Mouse (Mus musculus) naive thymus-derived CD4-positive, alpha-beta T cell, adult 5 months (primary cell): Measurements from ENCODE around the gene Sipa1. TPM values are rescaled to one million over a fixed set of nuclear protein-coding genes. Genes with fewer than 3 reads are reported as not detected.

Experiments
- polyA plus RNA-seq: library from polyadenylated mRNA; unstranded; fragments of 100-300 nt; shearing (Covaris generic); gene quantifications from one replicate; pipeline ENCODE4 v1.2.1, GENCODE M21; 2017

Gene Sipa1
- 178 TPM for polyA plus RNA-seq

DNA sequence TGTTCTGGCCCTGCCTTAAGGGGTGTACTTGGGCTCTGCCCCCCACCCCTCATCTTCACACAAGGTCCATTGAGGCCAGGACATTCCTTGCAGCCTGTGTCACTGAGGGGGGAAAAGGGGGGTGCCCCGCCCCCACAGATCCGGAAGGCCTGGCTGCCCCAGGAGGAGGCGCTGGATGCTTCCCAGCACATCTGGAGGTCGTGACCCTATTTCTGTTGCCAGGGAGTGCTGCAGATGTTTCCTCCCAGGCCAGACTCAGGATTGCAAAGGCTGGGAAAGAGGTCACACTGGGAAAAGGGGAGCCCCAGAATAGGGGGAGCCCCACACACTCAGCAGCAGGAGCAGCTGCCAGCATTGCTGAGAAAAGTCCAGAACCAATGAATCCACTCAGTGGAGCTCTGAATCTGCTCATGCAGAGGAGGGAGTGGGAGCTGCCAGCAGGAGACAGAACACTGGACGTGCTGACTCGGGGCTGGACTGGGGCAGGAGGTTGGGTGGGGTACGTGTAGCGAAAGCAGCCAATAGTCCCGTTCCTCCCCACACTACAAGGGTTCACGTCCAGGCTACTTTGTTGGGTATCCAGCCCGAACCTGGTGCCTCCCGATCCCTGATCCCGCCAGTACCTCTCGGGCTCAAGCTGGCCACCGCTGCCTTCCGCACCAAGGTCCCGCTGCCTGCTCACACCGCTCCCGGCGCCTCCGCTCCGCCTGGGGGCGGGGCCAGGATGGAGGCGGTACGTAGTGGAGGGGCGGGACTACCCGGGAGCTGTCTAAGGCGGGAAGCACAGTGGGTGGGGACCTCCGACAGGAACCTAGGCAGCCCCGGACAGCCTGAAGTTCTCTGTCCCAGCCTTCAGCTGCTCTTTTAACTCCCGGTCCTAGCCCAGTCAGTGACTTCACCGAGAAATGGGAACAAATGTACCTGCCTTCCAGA is at the start of gene Sipa1:
TSS of gene Sipa1 (minus strand) at position 727 of the 933 bp plus-strand sequence.

DNA sequence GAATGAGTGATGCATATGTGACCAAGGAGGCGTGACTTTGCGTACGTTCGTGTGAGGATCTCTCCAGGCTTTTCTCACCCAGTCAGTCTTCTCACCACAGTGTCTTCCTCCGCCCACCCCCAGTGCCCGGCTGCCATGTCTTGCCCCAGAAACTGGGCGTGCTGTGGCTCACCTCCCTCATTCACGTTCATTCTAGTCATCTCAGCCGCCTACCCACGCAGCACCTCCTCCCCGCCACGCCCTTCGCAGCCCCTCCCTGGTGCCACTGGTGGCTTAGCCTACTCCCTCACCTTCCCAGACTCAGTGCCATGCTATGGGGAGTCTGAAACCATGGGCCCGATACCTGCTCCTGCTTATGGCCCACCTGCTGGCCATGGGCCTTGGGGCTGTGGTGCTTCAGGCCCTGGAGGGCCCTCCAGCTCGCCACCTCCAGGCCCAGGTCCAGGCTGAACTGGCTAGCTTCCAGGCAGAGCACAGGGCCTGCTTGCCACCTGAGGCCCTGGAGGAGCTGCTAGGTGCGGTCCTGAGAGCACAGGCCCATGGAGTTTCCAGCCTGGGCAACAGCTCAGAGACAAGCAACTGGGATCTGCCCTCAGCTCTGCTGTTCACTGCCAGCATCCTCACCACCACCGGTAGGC is 40.8 kb upstream of the Sipa1 start, which contains the start of gene Kcnk7:
TSS of gene Kcnk7 (plus strand) at position 205 of the 638 bp plus-strand sequence.

DNA sequence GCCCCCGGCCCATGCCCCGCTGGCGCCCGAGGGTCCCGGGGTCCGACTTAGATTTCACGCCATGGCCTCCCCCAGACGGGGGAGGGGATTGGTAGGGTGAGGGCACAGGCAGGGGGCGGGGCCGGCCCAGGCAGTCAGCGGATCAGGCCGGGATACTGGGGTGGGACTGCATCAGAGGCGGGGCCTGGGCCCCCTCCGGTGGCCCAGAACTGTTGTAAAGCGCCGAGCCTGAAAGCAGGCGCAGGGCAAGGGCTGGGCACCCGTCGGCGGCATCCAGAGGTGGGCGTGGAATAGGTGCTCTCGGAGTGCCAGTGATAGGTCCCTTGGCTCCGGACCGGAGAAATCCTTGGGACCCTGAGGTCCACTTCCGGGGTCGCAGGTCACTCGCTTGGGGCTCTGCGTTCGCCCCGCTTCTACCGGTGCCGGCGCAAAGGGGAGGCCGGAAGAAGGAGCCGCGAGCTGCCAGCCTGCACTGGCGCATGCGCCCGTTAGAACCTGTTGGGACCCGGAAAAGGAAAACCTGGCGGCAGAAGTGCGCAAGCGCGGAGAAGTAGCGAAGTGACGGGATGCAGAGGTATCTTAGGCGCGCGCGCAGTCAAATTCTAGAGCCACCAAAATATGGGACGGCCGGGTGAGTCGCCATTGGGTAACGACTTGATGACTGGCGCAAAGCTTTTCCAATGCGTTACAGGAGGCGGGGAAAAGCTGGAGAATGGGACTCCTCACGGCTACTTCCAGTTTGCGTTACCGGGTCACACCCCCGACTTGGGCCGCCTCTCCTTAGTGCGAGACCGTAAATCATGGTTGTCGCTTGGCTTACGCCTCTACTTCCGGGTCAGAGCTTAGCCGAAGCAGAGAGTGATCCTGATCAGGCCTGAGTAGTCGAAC is 24.9 kb upstream of the Sipa1 start, which contains the start of the genes Map3k11 and Pcnx3:
TSS of gene Map3k11 (plus strand) at position 543 of the 888 bp plus-strand sequence.
TSS of gene Pcnx3 (minus strand) at position 709 of the 888 bp plus-strand sequence.

DNA sequence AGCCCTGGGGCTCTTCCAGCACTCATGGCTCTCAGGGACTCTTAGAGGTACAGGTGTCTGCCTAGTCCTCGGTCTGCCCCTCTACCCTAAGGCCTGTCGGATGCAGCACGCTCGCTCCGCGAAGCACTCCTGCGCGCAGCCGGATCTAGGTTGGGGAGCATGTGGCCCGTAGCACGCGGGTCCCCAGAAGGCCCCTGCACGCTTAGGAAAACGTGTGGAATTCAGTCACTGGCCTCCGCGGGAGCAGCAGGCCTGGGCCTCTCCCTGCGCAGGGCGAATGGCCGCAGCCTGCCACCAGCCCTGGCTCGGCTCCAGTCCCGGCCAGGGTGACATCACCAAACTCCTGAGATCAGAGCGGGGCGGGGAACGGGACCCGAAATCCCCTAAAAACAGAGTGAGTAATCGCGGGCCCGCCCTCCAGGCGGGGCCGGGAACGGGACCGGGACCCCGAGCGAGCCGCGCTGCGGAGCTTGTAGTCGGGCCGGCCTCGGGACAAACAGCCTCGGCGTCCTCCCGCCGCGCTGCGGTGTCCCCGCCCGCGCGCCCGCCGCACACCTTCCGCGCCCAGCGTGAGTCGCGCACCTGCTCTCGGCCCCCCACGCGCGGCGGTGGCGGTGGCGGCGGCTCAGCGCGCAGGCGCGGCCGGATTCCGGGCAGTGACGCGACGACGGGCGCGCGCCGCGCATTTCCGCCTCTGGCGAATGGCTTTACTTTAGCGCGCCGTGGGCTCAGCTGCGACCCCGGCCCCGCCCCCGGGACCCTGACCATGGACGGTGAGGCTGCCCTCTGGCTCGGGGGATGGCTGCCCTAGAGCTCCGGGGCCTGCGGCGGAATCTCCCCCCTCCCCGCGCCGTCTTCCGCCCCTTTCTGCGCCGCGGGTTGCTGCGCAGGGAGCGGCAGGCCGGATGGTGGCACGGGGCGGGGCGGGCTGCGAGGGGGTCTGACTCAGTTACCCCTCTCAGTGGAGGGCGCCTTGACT is 26.1 kb downstream of the Sipa1 start, which contains the start of gene Rela:
TSS of gene Rela (plus strand) at position 415 of the 979 bp plus-strand sequence.

DNA sequence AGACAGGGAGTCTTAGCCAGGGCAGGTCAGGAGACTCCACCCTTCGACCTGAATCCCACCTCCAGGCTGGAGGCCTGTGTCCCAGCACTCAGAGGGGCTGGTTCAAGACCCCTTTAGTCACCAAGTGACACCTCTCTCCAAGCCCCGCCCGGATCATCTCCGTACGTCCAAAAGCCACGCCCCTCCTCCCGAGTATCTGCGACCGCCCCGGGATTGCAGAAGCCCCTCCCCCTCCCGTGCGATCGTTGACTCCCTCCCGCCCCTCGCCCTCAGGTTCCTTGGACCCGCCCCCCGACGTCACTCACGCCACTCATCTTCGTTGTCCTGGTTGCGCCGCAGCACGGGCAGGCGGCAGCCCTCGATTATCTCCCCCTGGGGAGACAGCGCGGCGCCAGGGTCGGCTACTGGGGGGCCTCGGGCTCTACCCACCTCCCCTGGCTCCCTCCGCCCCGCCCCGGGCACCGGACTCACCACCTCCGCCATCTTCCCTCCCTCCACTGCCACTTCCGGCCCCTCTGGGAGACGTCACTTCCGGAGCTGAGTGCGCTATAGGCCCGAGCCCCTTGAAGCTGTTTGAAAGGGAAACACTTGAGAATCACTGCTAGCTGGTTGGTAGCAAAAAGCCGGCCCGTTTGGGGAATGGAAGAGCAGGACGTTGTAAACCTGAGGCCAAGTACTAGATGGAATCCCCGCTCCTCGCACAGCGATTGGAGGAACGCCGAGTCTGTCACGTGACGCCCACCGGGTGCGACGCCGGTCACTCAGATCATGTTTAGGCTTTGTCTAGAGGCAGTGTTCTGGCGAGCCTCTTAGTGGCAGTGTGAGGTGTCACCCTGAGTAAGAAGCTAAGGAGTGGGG is 53.7 kb downstream of the Sipa1 start, which contains the start of gene Kat5:
TSS of gene Kat5 (minus strand) at position 691 of the 858 bp plus-strand sequence.

DNA sequence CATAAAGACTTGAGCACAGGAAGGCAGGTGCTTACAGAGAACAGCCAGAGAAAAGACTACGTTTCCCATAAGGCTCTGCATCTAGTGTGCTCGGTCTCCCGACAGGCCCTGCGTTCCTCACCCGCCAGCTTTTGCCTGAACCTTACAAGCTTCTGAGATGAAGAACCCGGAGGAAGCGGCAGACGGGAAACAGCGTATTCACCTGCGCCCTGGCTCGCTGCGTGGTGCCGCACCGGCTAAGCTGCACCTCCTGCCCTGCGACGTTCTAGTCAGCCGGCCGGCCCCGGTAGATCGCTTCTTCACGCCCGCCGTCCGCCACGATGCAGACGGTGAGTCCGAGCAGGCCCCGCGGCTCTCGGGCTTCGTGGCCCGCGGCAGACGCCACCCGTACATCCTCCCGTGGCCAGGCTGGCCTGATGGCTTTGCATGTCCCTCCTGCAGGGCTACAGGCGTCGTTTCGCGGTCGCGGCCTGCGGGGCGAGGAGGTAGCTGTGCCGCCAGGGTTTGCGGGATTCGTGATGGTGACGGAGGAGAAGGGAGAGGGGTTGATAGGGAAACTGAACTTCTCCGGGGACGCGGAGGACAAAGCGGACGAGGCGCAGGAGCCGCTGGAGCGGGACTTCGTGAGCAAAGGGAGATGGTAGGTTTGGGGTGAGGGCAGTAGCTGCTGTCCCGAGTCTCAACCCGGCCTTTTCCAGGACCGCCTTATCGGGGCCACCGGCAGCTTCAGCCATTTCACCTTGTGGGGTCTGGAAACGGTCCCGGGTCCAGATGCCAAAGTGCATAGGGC is 61.6 kb downstream of the Sipa1 start, which contains the start of gene Rnaseh2c:
TSS of gene Rnaseh2c (plus strand) at position 122 of the 790 bp plus-strand sequence.

Other genes with a start within 250 kb of the Sipa1 start
- 195 TPM for gene Drap1, start 238.7 kb downstream of the Sipa1 start, polyA plus RNA-seq
- 35.8 TPM for gene AI837181, start 238.6 kb downstream of the Sipa1 start, polyA plus RNA-seq
- not detected for gene Fosl1, start 216.2 kb downstream of the Sipa1 start, polyA plus RNA-seq
- gene Ccdc85b, start 205.8 kb downstream of the Sipa1 start, polyA plus RNA-seq, result 7.4 TPM
- gene Fibp, start 203.1 kb downstream of the Sipa1 start, polyA plus RNA-seq, result 75.8 TPM
- gene Ctsw, start 195.2 kb downstream of the Sipa1 start, polyA plus RNA-seq, result 75.3 TPM
- gene Efemp2, start 189.8 kb downstream of the Sipa1 start, polyA plus RNA-seq, result 0.81 TPM
- 45.4 TPM for gene Mus81, start 175.3 kb downstream of the Sipa1 start, polyA plus RNA-seq
- 2,727 TPM for gene Cfl1, start 173.3 kb downstream of the Sipa1 start, polyA plus RNA-seq
- gene 1700020D05Rik, start 159.9 kb downstream of the Sipa1 start, polyA plus RNA-seq, result not detected
- gene Snx32, start 153.2 kb downstream of the Sipa1 start, polyA plus RNA-seq, result 3.7 TPM
- not detected for gene Ovol1, start 103.1 kb downstream of the Sipa1 start, polyA plus RNA-seq
- 8.4 TPM for gene Ap5b1, start 95.7 kb downstream of the Sipa1 start, polyA plus RNA-seq
- gene Rnaseh2c, start 61.8 kb downstream of the Sipa1 start, polyA plus RNA-seq, result 94.3 TPM
- 78.7 TPM for gene Kat5, start 53.5 kb downstream of the Sipa1 start, polyA plus RNA-seq
- 221 TPM for gene Rela, start 26.2 kb downstream of the Sipa1 start, polyA plus RNA-seq
- 53.1 TPM for gene Map3k11, start 25.0 kb upstream of the Sipa1 start, polyA plus RNA-seq
- gene Pcnx3, start 25.2 kb upstream of the Sipa1 start, polyA plus RNA-seq, result 58.4 TPM
- 0.46 TPM for gene Kcnk7, start 40.7 kb upstream of the Sipa1 start, polyA plus RNA-seq
- gene Ehbp1l1, start 62.6 kb upstream of the Sipa1 start, polyA plus RNA-seq, result 20.2 TPM
- 57.4 TPM for gene Fam89b, start 65.9 kb upstream of the Sipa1 start, polyA plus RNA-seq
- not detected for gene Ltbp3, start 77.2 kb upstream of the Sipa1 start, polyA plus RNA-seq
- gene Scyl1, start 107.7 kb upstream of the Sipa1 start, polyA plus RNA-seq, result 65.2 TPM
- 168 TPM for gene Frmd8, start 211.6 kb upstream of the Sipa1 start, polyA plus RNA-seq
- gene Slc25a45, start 214.1 kb upstream of the Sipa1 start, polyA plus RNA-seq, result 15.7 TPM
- 0.55 TPM for gene Tigd3, start 230.4 kb upstream of the Sipa1 start, polyA plus RNA-seq
- 128 TPM for gene Dpf2, start 249.3 kb upstream of the Sipa1 start, polyA plus RNA-seq